Mouse (Mus musculus) embryo, embryonic 11 days (tissue): ENCODE data around the gene Slc26a9.

ENCODE experiments used
- DNase-seq: peaks from one replicate; pipeline ENCODE4 v3.0.0-alpha.2; 2015

The Slc26a9 gene

GRCm38 (mm10) chr1:131743868-131744464 is at the start of gene Slc26a9:
Gene Slc26a9 (plus strand): TSS chr1:131744022.
- no peak for DNase-seq

GRCm38 (mm10) chr1:131695308-131695707 is 48.5 kb upstream of the Slc26a9 start:
- DNase-seq: no peak

GRCm38 (mm10) chr1:131696325-131696724 is 47.5 kb upstream of the Slc26a9 start:
- no peak for DNase-seq

- no peak for DNase-seq
These were observed 45.1 kb upstream of the Slc26a9 start for GRCm38 (mm10) chr1:131698770-131699169.

- DNase-seq: no peak
These were observed 44.2 kb upstream of the Slc26a9 start for GRCm38 (mm10) chr1:131699642-131700041.

- DNase-seq: no peak
These were observed 43.4 kb upstream of the Slc26a9 start for GRCm38 (mm10) chr1:131700447-131700846.

- no peak for DNase-seq
These were observed 42.4 kb upstream of the Slc26a9 start for GRCm38 (mm10) chr1:131701391-131701790.

- no peak for DNase-seq
These were observed 41.6 kb upstream of the Slc26a9 start for GRCm38 (mm10) chr1:131702094-131702766.

GRCm38 (mm10) chr1:131703482-131703881 is 40.3 kb upstream of the Slc26a9 start:
- no peak for DNase-seq

GRCm38 (mm10) chr1:131708338-131708737 is 35.5 kb upstream of the Slc26a9 start:
- DNase-seq: peak; percentile 67

GRCm38 (mm10) chr1:131711518-131711917 is 32.3 kb upstream of the Slc26a9 start:
- DNase-seq: no peak

- peak; percentile 91 for DNase-seq
These were observed 31.4 kb upstream of the Slc26a9 start for GRCm38 (mm10) chr1:131712386-131712785.

- no peak for DNase-seq
These were observed 29.2 kb upstream of the Slc26a9 start for GRCm38 (mm10) chr1:131714388-131715337.

- peak; percentile 28 for DNase-seq
These were observed 24.7 kb upstream of the Slc26a9 start for GRCm38 (mm10) chr1:131718952-131719694.

GRCm38 (mm10) chr1:131721989-131722388 is 21.8 kb upstream of the Slc26a9 start:
- no peak for DNase-seq

- DNase-seq: no peak
These were observed 20.3 kb upstream of the Slc26a9 start for GRCm38 (mm10) chr1:131723549-131723948.

- no peak for DNase-seq
These were observed 17.2 kb upstream of the Slc26a9 start for GRCm38 (mm10) chr1:131726586-131726985.

- no peak for DNase-seq
These were observed 13.0 kb upstream of the Slc26a9 start for GRCm38 (mm10) chr1:131730639-131731437.

GRCm38 (mm10) chr1:131733474-131734180 is 10.2 kb upstream of the Slc26a9 start:
- DNase-seq: no peak

GRCm38 (mm10) chr1:131734657-131735273 is 9.1 kb upstream of the Slc26a9 start:
- DNase-seq: no peak

GRCm38 (mm10) chr1:131736494-131736893 is 7.3 kb upstream of the Slc26a9 start:
- DNase-seq: no peak
